Mouse (Mus musculus) limb, embryonic 14.5 days (tissue): Measurements from ENCODE around the gene Micu1. TPM values are rescaled to one million over a fixed set of nuclear protein-coding genes. Genes with fewer than 3 reads are reported as not detected.

Source experiments
- ATAC-seq: fragments of 200-750 bp; cut with Nextera tagmentation; 2 replicates; pipeline ENCODE4 v1.8.0; 2017; ENCODE audit warnings: low read depth, moderate number of reproducible peaks, moderate TSS enrichment; ENCODE audit not compliant: low FRiP score
- DNase-seq: peaks from one replicate; pipeline ENCODE4 v3.0.0-alpha.2; 2015; ENCODE audit warnings: low spot score
- H3K27ac ChIP-seq: fragments of 300-500 bp; sonication (generic); replicated peaks from 2 replicates; pipeline ENCODE4 v1.5.1; 2014; ENCODE audit warnings: low read depth, mild to moderate bottlenecking, low read length, moderate library complexity, mixed read lengths
- H3K27me3 ChIP-seq: fragments of 300-500 bp; sonication (generic); 2 replicates; pipeline ENCODE4 v1.6.1; 2014; ENCODE audit warnings: low read length, mixed read lengths; ENCODE audit not compliant: control insufficient read depth, insufficient read depth
- H3K36me3 ChIP-seq: fragments of 300-500 bp; sonication (generic); 2 replicates; pipeline ENCODE4 v1.6.1; 2014; ENCODE audit warnings: mild to moderate bottlenecking, low read length, moderate library complexity, mixed read lengths; ENCODE audit not compliant: control insufficient read depth, insufficient read depth
- H3K4me1 ChIP-seq: fragments of 300-500 bp; sonication (generic); 2 replicates; pipeline ENCODE4 v1.6.1; 2014; ENCODE audit warnings: antibody characterized with exemption, low read length, mixed read lengths; ENCODE audit not compliant: control insufficient read depth, insufficient read depth
- H3K4me2 ChIP-seq: fragments of 300-500 bp; sonication (generic); replicated peaks from 2 replicates; pipeline ENCODE4 v1.6.1; 2014; ENCODE audit warnings: low read depth, mild to moderate bottlenecking, low read length, moderate library complexity; ENCODE audit not compliant: severe bottlenecking
- H3K4me3 ChIP-seq: fragments of 300-500 bp; sonication (generic); replicated peaks from 2 replicates; pipeline ENCODE4 v1.5.1; 2014; ENCODE audit warnings: low read length
- H3K9ac ChIP-seq: fragments of 300-500 bp; sonication (generic); 2 replicates; pipeline ENCODE4 v1.6.1; 2014; ENCODE audit warnings: mild to moderate bottlenecking, low read depth, low read length, moderate library complexity; ENCODE audit not compliant: severe bottlenecking
- H3K9me3 ChIP-seq: fragments of 300-500 bp; sonication (generic); 2 replicates; pipeline ENCODE4 v1.6.1; 2016; ENCODE audit warnings: low read length; ENCODE audit not compliant: control insufficient read depth
- POLR2A ChIP-seq: fragments of 200-500 bp; IDR thresholded peaks from 2 replicates; pipeline ENCODE4 v1.8.0; 2012; ENCODE audit warnings: inconsistent platforms, mild to moderate bottlenecking, moderate library complexity, borderline replicate concordance; ENCODE audit not compliant: insufficient read depth, insufficient read length; ENCODE audit errors: extremely low read depth
- WGBS: fragments of 180-500 bp; shearing (Covaris S2); extraction: QIAGEN DNeasy Blood & Tissue Kit; methylation state at CpG from one replicate; pipeline ENCODE4 v1.1.7; 2014; 5-methylcytosine and 5-hydroxymethylcytosine counted together
- polyA plus RNA-seq, 2 experiments: library from polyadenylated mRNA; depleted of rRNA in 1 of 2; stranded (reverse) in 1 of 2; unstranded in 1 of 2; fragments of >200 nt; fragmentation: Nextera tagmentation in 1 of 2; extraction: Ambion mirVana in 1 of 2; gene quantifications; 2 replicates each; pipeline versions ENCODE4 v1.2.1 to v1.2.3; 2012 to 2014

The Micu1 gene
- polyA plus RNA-seq, 2 experiments, result 81.9 to 93.7 TPM

DNA sequence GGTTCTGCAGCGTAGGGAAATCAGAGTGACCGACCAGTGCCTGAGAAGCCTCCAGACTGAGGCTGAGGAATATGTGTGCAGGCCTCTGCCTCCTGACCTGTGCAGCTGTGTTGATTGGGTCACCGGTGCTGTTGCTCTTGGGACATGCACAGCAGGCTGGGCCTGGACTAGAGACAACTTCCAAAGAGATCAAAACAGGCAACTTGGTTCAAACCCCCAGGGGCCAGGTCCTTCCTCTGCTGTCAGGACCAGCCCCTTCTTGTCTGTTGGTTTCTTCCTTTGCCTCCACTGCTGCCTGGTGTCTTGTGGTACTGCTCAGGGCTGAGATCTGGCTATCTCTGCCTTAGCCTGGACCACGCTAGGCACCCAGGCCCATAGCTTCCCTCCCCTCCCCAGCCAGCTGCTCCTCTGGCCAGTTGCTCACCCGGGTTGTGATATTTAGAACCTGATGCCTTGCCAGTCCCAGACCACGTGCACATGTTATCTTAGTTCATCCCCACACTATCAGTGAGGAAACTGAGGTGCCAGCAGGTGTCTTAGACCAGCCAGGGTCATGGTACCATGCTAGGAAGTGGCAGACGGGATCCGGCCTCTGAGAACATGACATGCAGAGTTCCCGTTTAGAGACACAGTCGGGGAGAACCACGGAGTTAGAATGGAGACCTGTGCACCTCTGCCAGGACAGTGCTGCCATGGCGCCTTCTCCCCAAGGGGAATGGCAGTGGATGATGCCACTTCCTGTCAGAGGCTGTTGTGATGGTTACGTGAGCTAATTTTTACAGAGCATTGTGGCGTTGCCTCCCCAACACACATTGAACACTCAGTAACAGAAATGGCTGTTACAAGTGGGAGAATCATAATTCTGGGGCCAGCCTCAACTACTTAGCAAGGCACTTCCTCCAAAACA is 183.2 kb downstream of the Micu1 start:
- DNase-seq (no peak), ATAC-seq (no peak)
- no peaks in the 10 kb centered on the region for H3K27me3 ChIP-seq
- peaks cover 13% of the 10 kb centered on the region for H3K36me3 ChIP-seq
- H3K4me2 ChIP-seq, result no peak overlapping the region
- WGBS, result 88% methylated on average over 14 of the region's 14 CpGs
- no peak overlapping the region for H3K4me3 ChIP-seq
- H3K27ac ChIP-seq, result no peak overlapping the region
- H3K4me1 ChIP-seq, result peaks cover 7% of the 10 kb centered on the region; the same call in 1 of the 2 replicates
- no peaks in the 10 kb centered on the region for H3K9me3 ChIP-seq
- TF ChIP-seq POLR2A, result no peak
- no peak overlapping the region for H3K9ac ChIP-seq

DNA sequence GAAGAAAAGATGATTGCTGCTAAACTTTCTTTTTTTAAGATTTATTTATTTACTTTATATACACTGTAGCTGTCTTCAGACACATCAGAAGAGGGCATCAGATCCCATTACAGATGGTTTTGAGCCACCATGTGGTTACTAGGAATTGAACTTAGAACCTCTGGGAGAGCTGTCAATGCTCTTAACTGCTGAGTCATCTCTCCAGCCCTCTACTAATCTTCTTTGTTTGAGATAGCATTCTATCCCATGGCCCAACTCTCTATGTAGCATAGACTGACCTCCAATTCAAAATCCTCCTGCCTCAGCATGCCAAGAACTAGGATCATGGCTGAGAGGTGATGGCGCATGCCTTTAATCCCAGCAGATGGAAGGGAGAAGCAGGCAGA is 183.8 kb downstream of the Micu1 start:
- peaks cover 20% of the 10 kb centered on the region for H3K36me3 ChIP-seq
- 88% methylated on average over 1 of the region's 1 CpGs for WGBS
- TF ChIP-seq POLR2A, result no peak
- H3K4me1 ChIP-seq, result 0 out of 2 replicates have a peak, but pooled peaks cover under 1% of the 10 kb centered on the region
- H3K27me3 ChIP-seq, result no peaks in the 10 kb centered on the region
- H3K4me2 ChIP-seq, result no peak overlapping the region
- no peak overlapping the region for H3K4me3 ChIP-seq
- H3K9me3 ChIP-seq, result no peaks in the 10 kb centered on the region
- DNase-seq (no peak), ATAC-seq (no peak)
- H3K27ac ChIP-seq, result no peak overlapping the region
- H3K9ac ChIP-seq, result no peak overlapping the region

DNA sequence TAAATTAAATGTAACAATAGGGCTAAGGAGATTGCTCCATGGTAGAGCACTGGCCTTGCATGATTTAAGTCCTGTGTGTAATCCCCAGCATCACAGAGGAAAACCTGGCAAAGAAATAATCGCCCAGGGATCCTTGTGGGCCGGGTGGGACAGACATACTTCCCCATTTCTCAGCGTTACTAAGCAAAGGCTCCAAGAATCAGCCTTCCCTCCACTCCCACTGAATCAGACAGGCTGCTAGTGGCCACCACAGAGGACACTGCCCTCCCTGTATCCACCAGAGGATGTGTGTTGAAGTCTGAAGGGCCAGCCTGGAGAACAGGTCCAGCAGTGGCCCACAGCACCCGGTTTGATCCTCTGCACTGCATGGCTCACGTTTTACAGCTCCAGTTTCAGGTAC is 185.2 kb downstream of the Micu1 start:
- TF ChIP-seq POLR2A, result no peak
- Histone ChIP-seq H3K4me1 (no peaks in the 10 kb centered on the region), H3K27me3 (no peaks in the 10 kb centered on the region), H3K9me3 (no peaks in the 10 kb centered on the region), H3K4me3 (no peak overlapping the region), H3K4me2 (no peak overlapping the region), H3K36me3 (peaks cover 33% of the 10 kb centered on the region), H3K27ac (no peak overlapping the region), H3K9ac (no peak overlapping the region)
- ATAC-seq (no peak), DNase-seq (no peak)
- WGBS, result 89% methylated on average over 5 of the region's 5 CpGs

DNA sequence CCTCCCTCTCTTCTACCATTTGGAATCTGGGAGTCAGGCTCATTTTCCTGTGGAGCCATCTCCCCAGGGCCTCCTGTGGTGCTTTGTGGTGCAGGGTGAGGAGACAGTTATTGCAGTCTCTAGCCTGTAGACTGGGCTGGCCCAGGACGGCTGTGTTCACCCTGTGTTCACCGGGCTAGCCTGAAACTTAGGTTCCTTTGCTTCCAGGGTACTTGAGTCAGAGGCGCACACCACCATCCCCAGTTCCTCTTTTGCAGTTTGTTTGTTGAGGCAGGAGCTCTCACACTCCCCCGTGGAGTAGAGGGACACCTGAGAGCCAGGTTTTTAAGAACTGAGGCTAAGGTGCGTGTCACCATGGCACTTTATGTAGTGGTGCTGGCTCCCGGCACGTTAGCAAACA is 187.1 kb downstream of the Micu1 start:
- ATAC-seq, result no peak
- Histone ChIP-seq H3K27ac (no peak overlapping the region), H3K4me3 (no peak overlapping the region), H3K36me3 (peaks cover 48% of the 10 kb centered on the region), H3K27me3 (no peaks in the 10 kb centered on the region), H3K9ac (no peak overlapping the region), H3K9me3 (no peaks in the 10 kb centered on the region), H3K4me2 (no peak overlapping the region), H3K4me1 (no peaks in the 10 kb centered on the region)
- no peak for DNase-seq
- 88% methylated on average over 7 of the region's 7 CpGs for WGBS
- TF ChIP-seq POLR2A, result no peak

DNA sequence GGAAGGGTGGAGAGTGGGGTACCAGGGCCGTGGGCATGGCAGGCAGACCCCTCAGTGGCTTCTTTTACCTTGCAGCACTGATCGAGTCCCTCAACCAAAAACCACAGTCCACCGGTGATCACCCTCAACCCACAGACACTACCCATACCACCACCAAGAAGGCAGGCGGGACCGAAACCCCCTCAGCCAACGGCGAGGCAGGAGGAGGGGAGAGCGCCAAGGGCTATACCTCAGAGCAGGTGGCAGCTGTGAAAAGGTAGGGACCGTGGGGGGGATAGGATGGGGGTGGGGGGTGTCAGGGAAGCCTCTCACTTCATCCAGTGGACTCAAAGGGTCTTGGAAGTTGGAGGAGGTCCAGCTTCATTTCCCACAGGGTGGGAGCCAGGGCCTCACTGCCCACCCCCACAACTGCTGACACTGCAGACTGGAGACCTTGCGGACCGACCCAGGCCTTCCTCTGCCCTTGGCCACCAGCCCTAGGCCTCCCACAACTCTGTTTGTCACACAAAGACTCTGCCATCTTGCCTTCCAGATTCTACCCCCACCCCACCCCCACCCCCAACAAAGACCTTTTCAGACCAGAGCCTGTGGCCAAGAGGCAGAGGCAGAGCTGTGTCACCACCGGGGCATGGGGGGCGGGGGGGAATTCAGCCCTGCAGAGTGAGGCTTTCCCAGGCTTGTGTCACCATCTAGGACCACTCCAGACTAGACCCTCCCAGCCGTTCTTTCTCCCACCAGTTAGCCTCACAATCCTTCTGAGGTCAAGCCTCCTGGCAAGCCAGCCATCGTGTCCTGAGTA is 187.9 kb downstream of the Micu1 start:
- Histone ChIP-seq H3K36me3 (peaks cover 46% of the 10 kb centered on the region), H3K4me1 (no peaks in the 10 kb centered on the region), H3K27ac (no peak overlapping the region), H3K4me3 (no peak overlapping the region), H3K27me3 (no peaks in the 10 kb centered on the region), H3K4me2 (no peak overlapping the region), H3K9me3 (no peaks in the 10 kb centered on the region), H3K9ac (no peak overlapping the region)
- ATAC-seq (no peak), DNase-seq (no peak)
- 88% methylated on average over 13 of the region's 15 CpGs for WGBS
- TF ChIP-seq POLR2A, result no peak
